Mouse (Mus musculus) testis, adult 2 months (tissue): ENCODE measurements around the gene Ercc1. TPM values are rescaled to one million over a fixed set of nuclear protein-coding genes. Genes with fewer than 3 reads are reported as not detected.
A peak's percentile ranks its signal among the peaks of the same experiment; 100 is the strongest.

Experiments used
- H3K27ac ChIP-seq: fragments of 200-500 bp; 2 replicates; pipeline ENCODE4 v1.5.1; 2012; ENCODE audit warnings: low read depth, low read length; ENCODE audit not compliant: control insufficient read depth, insufficient read depth
- H3K27me3 ChIP-seq: fragments of 200-500 bp; 2 replicates; pipeline ENCODE4 v1.6.1; 2012; ENCODE audit warnings: mild to moderate bottlenecking, low read length, moderate library complexity; ENCODE audit not compliant: control insufficient read depth, insufficient read depth
- H3K36me3 ChIP-seq: fragments of 200-500 bp; 2 replicates; pipeline ENCODE4 v1.6.1; 2012; ENCODE audit warnings: mild to moderate bottlenecking, low read length; ENCODE audit not compliant: control insufficient read depth, insufficient read depth
- H3K4me1 ChIP-seq: fragments of 200-500 bp; 2 replicates; pipeline ENCODE4 v1.6.1; 2012; ENCODE audit warnings: low read length; ENCODE audit not compliant: control insufficient read depth, insufficient read depth
- H3K4me3 ChIP-seq: fragments of 200-500 bp; 2 replicates; pipeline ENCODE4 v1.5.1; 2012; ENCODE audit warnings: low read depth, mild to moderate bottlenecking, low read length, moderate library complexity, mixed read lengths; ENCODE audit not compliant: control insufficient read depth
- CTCF ChIP-seq: fragments of 200-500 bp; IDR thresholded peaks from 2 replicates; pipeline ENCODE4 v1.5.1; 2012; ENCODE audit warnings: low read depth, mild to moderate bottlenecking, inconsistent platforms, low read length, moderate library complexity; ENCODE audit not compliant: control insufficient read depth, insufficient read depth, insufficient replicate concordance
- POLR2A ChIP-seq: fragments of 200-500 bp; IDR thresholded peaks from 2 replicates; pipeline ENCODE4 v1.6.1; 2012; ENCODE audit warnings: low read depth, mild to moderate bottlenecking, inconsistent platforms, low read length, moderate library complexity; ENCODE audit not compliant: control insufficient read depth
- polyA plus RNA-seq: library from polyadenylated mRNA; depleted of rRNA; stranded (reverse); fragments of >200 nt; gene quantifications from 2 replicates; pipeline ENCODE4 v1.2.3, GENCODE M21; 2012; rRNA removed

Gene Ercc1
- polyA plus RNA-seq = 50.1 and 66.6 TPM in 2 replicates

DNA sequence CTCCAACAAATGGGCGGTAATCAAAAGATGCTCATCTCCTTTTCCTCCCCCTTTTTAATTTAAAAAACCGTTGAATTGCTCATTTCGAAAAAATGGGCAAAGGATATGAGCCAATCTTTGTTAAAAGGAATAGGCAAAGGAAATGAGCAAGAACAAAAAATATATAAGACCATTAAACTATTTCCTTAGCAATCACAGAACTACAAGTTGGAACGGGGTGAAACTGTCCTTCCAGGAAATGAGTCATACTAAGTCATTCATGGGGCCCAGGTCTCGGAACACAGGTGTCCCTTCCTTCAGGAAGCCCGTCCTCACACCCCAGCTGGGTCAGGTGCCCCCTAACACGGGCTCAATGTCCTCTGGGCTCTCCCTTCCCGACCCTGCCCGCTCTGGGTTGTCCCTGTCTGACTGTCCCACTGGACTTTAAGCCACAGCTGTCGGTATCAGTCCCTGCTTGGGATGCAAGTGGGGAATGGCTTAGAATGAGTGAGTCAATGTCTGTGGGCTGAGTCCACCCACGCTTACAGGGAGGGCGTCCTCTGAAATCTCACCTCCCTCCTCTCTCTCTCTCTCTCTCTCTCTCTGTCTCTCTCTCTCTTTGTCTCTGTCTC is at the start of gene Ercc1:
Ercc1 (plus strand) TSS at position 542 of the 611 bp plus-strand sequence.
- Histone ChIP-seq H3K36me3 (no peaks in the 10 kb centered on the region), H3K27ac (peak within 1 kb of the TSS; percentile 99), H3K27me3 (no peaks in the 10 kb centered on the region), H3K4me1 (peaks cover 29% of the 10 kb centered on the region), H3K4me3 (peak within 1 kb of the TSS; percentile 100)
- TF ChIP-seq POLR2A = no peak
- TF ChIP-seq CTCF = no peak

DNA sequence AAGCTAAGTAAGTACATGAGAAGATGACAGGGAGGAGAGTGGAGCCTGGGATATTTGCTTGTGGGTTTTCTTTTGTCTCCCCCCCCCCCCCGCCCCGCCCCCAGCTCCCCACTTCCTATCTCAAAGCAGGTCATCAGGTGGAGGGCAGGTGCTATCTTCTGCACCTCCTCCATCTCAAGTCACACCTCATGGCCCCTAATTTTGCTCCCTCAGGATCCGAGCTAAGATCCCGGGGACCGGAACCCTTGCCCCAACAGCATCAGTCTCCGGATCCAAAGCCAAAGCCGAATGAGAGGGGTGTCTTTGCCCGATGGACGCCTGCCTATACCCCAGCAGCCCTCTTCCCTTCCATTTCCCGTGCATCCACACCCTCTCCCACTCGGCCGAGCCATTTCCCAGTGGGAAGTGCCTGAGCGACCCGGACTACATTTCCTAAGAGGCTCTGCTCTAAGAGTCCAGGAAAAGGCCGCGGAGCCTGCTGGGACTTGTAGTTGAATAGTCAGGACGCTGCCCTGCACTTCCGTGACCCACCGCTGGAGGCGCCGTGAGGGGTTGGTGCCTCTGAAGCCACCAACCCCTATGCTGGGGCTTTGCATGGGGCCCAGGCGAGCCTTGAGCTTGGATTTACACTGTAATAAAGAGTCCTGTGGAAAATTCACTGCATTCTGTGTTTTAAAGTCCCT is 48.9 kb upstream of the Ercc1 start:
- H3K27ac ChIP-seq = no peak overlapping the region
- peaks cover 27% of the 10 kb centered on the region for H3K4me1 ChIP-seq

DNA sequence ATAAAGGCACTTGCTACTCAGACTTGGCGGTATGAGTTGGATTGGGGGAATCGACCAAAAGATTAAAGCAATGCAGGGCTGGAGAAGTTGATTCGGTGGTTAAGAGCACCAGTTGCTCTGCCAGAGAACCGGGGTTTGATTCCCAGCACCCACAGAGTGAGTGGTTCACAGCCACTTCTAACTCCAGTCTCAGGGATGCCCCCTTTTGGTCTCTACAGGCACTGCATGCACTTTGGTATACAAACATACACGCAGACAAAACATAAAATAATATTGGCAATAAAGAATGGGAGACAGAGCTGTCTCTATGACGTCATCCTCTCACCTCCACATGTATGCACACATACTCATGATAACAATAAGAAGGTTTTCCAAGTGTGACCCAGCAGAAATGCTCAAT is 47.5 kb upstream of the Ercc1 start:
- Histone ChIP-seq H3K4me3 (no peak overlapping the region), H3K4me1 (peaks cover 15% of the 10 kb centered on the region), H3K27ac (no peak overlapping the region), H3K27me3 (no peaks in the 10 kb centered on the region), H3K36me3 (no peaks in the 10 kb centered on the region)
- TF ChIP-seq CTCF (no peak), POLR2A (no peak)

More for the DNA sequence above, 48.9 kb upstream of the Ercc1 start:
- H3K36me3 ChIP-seq = no peaks in the 10 kb centered on the region
- H3K27me3 ChIP-seq = no peaks in the 10 kb centered on the region
- peak overlapping the region; percentile 62 for H3K4me3 ChIP-seq
- TF ChIP-seq CTCF (peak; percentile 92), POLR2A (no peak)

DNA sequence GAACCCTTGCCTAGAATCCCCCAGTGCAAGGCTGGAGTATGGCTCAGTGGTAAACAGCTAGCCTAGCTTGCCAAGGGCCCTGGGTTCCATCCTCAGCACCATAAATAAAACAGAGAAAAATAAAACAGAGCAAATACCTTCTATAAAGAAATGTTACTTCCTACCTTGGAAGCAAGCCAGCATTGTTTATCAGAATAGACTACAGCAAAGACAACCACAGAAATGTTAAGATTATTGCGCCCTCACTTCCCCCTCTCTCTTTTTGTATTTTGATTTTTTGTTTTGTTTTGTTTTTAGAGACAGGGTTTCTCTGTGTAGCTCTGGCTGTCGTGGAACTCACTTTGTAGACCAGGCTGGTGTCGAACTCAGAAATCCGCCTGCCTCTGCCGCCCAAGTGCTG is 46.8 kb upstream of the Ercc1 start:
- Histone ChIP-seq H3K4me1 (peaks cover 15% of the 10 kb centered on the region), H3K27ac (no peak overlapping the region), H3K27me3 (no peaks in the 10 kb centered on the region), H3K36me3 (no peaks in the 10 kb centered on the region), H3K4me3 (no peak overlapping the region)
- TF ChIP-seq CTCF = no peak

DNA sequence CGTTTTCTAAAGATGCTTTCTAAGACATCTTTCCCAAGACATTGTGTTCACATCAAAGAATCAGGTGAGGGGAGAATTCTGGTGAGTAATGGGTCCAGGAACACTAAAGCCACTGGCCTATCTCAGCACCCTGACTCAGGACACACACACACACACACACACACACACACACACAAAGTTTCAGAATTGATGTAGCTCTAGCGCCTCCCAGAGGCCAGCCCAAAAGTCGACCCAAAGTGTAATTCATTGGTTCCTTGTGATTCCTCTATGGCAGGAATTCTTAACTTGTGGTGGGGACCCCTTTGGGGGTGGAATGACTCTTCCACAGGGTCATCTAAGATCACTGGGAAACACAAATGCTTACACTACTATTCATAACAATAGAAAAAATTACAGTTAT is 45.4 kb upstream of the Ercc1 start:
- Histone ChIP-seq H3K27me3 (no peaks in the 10 kb centered on the region), H3K4me3 (no peak overlapping the region), H3K4me1 (peaks cover 15% of the 10 kb centered on the region), H3K27ac (no peak overlapping the region), H3K36me3 (no peaks in the 10 kb centered on the region)
- TF ChIP-seq CTCF (peak; percentile 40; the same call in 1 of the 2 replicates), POLR2A (no peak)

DNA sequence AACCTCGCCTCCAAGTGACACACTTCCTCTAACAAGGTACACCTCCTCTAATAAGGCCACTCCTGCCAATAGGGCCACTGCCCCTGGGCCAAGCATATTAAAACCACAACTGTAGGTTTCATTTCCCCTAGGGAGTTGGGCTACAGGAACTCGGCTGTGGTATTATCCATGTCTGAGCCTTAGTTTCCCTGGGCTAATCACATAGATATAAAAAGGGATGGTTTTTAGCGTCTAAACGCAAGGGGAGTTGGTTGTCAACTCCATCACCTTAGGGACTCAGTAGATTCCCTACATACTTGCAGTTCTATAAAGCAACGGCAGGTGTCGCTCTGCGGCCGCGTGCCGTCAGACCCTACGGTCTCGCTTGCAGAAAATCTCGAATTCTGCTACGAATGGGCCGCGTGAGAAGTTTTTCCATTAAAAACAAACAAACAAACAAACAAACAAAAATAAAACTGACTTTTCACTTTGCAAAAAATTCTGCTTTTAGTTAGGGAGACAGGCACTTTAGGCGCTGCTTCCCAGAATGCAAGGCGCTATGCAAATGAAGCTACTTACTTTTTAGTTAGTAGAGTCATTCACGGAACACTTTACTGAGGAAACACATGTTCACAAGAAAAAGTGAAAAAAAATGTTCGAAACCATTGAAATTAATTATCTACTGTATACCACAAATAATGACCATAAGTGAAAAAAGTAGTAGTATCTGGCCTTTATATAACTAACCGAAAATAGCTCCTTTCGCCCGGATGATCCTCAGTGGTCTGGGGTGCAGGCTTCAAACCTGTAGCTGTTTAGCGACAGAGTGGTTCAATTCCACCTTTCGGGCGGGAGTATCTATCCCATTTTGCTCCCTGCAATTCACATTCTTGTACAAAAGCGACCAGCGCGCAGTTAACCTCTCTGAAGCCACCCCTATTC is 43.8 kb upstream of the Ercc1 start:
- Histone ChIP-seq H3K36me3 (no peaks in the 10 kb centered on the region), H3K27ac (no peak overlapping the region), H3K4me3 (peak overlapping the region; percentile 78), H3K4me1 (peaks cover 15% of the 10 kb centered on the region), H3K27me3 (no peaks in the 10 kb centered on the region; the same call in 1 of the 2 replicates)
- TF ChIP-seq POLR2A = no peak
- peak; percentile 98 for TF ChIP-seq CTCF

DNA sequence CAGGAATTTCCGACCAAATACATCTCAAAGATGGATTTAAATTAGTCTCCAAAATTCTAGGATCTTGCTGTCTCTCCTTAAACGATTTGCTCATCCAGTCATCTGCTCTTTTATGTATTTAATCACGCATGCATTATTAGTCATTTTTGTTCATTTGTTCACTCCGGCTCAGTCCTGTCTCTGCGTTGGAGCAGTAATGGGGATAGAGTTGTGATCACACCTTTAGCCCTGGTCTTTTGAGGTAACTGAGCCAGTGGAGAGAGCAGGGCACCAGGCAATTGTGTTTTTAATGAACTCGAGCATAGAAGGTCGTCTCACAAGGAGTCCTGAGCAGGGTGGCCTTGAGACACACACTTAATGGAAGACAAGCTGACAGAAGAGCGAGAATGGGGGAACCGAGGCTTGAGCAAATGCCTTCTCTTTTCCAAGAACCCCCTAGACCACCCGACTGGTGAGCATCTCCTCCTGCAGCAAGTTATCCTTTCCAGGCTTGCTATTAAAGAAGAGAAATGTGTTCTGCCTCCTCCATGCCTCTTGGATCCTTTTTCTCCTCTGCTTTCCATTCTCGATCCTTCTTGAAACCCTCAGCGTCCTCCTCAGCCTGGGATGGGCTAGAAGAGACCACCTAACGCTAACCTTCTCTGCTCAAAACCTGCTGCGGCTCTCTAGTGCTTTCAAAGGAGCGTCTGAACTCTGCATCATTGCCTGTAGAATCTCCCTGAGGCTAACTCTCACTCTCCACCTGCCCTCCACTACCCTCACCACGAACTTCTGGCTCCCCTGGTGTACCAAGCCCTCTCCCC is 42.9 kb upstream of the Ercc1 start:
- H3K4me3 ChIP-seq = no peak overlapping the region
- H3K27me3 ChIP-seq = no peaks in the 10 kb centered on the region; the same call in 1 of the 2 replicates
- H3K27ac ChIP-seq = no peak overlapping the region
- TF ChIP-seq POLR2A (no peak), CTCF (no peak)
- no peaks in the 10 kb centered on the region for H3K36me3 ChIP-seq
- H3K4me1 ChIP-seq = peaks cover 13% of the 10 kb centered on the region
